Mouse (Mus musculus): ENCODE measurements around the gene Dennd1b.

Dennd1b gene

DNA sequence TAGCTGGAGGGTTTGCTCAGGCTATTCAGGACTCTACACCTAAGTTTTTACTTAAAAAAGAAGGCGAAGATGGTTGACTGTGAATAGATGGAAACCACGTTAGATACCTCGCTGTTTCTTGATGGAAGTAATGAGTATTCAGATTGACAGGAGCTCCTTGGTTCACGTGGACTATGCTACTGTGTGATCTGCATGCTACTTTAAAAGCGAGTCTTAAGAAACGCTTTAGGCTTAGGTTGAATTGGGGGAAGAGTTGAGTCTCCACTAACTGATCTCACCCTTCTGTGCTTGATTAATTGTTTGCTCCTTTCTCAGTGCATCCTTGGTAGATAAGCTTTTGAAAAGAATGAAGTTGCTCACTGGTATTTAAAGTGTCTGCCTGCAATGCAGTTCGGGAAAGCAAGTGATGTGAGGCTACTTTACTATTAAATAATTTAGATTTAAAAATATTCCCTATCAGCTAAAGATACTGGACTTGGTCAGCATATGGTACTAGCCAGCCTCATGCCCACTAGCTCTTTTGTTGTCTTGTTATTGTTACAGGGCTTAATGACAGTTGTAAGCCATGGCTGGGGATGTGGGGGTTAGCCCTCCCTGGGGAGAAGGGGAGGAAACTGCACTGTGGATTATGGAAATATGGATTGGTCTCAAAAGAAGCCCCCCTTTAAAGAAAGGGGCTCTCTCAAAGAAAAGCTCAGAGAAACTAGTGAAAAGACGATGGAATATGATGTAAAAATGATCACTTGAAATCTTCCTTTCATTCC lies 62.8 kb downstream of the Dennd1b start:
- no peak for DNase-seq

- DNase-seq = no peak
These were observed 66.3 kb downstream of the Dennd1b start for GRCm38 (mm10) chr1:139029521-139029920.

- no peak for DNase-seq
These were observed 69.2 kb downstream of the Dennd1b start for GRCm38 (mm10) chr1:139032411-139032810.

DNA sequence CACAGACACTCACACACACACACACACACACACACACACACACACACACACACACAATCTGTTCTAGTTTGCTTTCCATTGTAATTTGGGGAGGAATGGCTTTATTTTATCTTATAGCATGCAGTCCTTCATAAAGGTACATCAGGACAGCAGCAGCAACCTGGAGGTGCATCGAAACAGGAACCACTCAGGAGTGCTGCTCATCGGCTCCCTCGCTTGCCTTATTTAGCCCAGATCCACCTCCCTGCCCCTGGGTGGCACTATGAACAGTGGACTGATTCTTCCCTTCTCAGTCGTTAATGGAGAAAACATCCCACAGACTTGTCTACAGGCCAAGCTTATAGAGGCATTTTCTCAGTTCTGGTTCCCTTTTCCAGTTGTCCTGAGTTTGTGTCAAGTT lies 71.9 kb downstream of the Dennd1b start:
- DNase-seq = no peak

DNA sequence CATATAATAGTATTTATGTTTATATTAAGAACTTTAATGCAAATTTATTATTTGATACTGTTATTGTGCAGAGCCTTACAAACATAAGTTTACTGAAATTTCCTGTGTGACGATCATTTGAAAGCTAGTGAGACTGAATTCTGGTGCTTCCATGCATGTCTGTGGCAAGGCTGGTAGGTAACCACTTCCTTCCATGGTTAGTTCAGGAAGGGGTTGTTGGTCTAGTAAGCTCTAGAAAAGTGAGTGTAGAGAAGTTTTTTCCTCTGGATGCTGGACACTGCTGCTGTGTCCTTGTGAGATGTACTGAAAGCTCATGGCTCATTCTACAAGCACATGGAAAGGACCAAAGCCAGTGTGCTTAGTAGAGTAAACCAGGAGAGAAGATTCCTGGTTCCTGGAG lies 73.1 kb downstream of the Dennd1b start:
- DNase-seq = no peak

- no peak for DNase-seq
These were observed 73.7 kb downstream of the Dennd1b start for GRCm38 (mm10) chr1:139036768-139037507.

DNA sequence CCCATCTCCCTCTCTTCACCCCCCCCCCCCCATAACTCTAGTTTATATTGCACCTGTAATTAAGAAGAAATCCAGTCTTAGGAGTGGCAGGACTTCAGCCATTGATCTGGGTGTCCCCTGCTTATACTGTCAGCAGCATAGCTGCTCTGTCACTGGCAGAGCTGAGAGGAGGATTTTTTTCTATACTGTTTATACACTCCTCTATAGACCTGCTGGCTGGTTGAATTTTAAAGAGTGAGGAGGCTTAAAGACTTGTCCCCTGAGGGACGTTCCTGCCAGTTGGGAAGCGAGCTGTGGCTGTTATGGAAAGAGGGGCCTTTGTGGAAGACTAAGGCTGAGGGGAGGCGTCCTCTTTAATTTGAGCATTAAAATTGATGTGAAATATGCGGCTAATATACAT lies 74.8 kb downstream of the Dennd1b start:
- DNase-seq = no peak

GRCm38 (mm10) chr1:139038620-139039019 lies 75.4 kb downstream of the Dennd1b start:
- no peak for DNase-seq

GRCm38 (mm10) chr1:139039529-139040230 lies 76.4 kb downstream of the Dennd1b start:
- DNase-seq = peak; percentile 39

DNA sequence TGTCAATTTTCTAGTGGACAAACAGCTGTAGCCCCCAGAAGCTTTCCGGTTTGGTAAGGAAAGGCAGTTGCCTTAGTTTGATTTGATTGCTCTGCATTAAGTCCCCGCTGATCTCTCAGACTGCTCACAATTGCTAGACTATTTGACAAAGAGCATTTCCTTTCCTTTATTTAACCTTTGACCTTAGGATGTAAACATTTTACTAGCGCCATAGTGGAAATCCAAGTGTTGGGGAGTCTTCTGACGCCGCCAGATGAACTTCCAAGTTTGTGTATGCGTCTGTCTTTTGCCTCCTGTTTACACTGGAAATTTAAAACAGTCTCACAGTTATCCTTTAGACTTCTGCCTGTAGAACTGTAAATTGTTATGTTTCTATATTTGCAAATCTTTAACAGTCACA lies 85.8 kb downstream of the Dennd1b start:
- no peak for DNase-seq

DNA sequence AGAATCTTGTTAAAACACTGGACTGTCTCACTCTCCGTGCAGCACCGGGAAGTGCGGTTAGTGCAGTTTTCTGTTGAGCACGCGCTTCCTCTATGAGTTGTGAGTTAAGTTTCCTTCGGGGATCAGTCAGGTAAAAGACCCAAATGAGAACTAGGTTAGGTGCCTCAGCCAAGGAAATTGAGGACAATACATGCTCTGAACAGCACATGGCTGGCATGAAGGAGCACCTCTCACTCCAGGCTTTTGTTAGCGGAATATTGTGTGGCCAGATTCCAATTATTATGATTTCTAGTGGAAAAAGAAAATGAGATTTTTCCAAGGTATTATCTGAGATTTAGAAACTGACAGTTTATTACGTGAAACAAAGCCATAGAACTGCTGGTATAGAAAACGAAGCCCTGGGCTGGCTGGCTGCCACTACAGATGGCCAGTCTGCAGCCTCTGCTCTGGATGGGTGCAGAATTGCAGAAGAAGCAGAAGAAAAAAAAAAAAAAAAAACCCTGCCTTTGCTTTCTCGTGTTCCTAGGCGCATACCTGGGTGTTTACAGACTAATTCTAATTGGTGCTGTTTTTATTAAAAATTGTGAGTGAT lies 86.7 kb downstream of the Dennd1b start:
- DNase-seq = peak; percentile 41

- no peak for DNase-seq
These were observed 89.8 kb downstream of the Dennd1b start for GRCm38 (mm10) chr1:139053003-139053402.

- DNase-seq = no peak
These were observed 97.1 kb downstream of the Dennd1b start for GRCm38 (mm10) chr1:139060301-139060700.

DNA sequence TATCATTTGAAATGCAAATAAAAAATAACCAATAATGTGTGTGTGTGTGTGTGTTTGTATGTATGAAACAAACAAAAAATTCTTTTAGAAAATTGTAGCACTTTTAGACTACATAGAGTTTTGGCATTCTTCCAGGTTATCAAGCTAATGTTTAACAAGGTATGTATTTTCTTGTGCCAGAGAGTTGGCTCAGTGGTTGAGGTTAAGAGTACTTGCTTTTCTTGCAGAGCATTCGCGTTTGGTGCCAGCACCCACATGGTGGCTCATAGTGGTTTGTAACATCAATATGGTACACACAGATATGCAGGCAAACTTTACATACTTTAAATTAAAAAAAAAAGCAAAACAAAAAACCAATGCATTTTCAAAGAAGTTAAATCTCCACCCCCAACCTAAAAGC lies 101.5 kb downstream of the Dennd1b start:
- no peak for DNase-seq

- DNase-seq = no peak
These were observed 104.0 kb downstream of the Dennd1b start for GRCm38 (mm10) chr1:139067210-139067609.

- no peak for DNase-seq
These were observed 107.8 kb downstream of the Dennd1b start for GRCm38 (mm10) chr1:139071015-139071414.

GRCm38 (mm10) chr1:139075671-139076070 lies 112.4 kb downstream of the Dennd1b start:
- DNase-seq = no peak

GRCm38 (mm10) chr1:139077989-139078388 lies 114.8 kb downstream of the Dennd1b start:
- no peak for DNase-seq

DNA sequence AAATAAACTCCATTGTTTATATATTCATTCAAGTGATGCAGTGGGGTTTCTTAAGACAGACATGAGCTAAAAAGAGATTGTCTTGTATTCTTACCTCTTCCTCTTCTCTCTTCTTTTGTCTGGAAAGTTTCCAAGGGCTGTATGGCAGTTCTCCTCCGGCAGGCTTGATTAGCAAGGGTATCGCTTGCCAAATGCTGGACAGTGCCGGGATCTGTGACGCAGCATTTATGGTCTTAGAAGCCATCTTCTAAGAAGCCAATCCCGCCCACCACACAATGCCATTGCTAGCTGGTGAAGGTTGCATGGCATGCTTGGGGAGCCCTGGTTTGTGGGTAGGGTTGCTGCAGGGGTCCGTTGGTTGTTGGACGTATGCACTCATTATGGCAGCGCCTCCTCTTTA lies 115.8 kb downstream of the Dennd1b start:
- no peak for DNase-seq

DNA sequence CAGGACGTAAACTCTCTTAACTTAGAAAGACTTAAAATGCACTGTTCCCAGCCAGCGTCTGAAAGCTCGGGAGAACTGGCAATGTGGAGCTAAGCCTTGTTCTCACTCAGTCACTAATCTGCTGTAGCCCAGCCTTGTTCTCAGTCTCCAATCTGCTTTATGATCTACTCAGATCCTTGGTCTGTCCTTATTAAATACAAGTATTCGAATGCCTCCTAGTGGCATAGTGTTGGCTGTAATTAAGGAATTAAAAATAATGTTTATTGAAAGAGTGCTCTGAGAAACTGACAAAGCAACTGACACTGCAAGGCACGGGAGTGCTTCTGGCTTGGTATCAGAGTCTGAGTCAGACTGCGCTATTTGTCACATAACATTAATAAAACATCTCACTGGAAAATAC lies 116.3 kb downstream of the Dennd1b start:
- DNase-seq = no peak

GRCm38 (mm10) chr1:139080517-139081386 lies 117.5 kb downstream of the Dennd1b start:
- DNase-seq = peak; percentile 12

DNA sequence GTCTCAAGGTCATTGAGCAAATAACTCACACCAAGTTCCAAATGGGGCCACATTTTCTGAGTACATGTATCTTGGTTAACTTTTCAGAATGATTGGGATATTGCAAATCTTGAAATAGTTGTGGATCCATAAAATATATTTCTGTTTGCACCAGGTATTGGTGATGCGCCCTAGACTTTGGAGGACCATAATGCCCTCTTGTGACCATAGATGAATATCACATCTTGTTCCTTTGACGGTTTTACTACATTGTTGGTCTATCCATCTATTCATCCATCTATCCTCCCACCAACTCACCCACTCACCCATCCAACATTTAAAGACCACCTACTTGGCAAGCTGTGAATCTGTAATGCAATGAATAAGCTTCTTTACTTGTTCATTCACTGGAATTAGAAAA lies 120.1 kb downstream of the Dennd1b start:
- no peak for DNase-seq

Data from cerebellum, adult 8-10 months (tissue).